9 mouse cellular contexts compared by ENCODE assay signal in genomic region chr8:88537998-88538975, GRCm38 (mm10). TPM values are rescaled to one million over a fixed set of nuclear protein-coding genes. Genes with fewer than 3 reads are reported as not detected.
DNase-seq lines count a peak whose midpoint lies in the region; ATAC-seq and TF ChIP-seq lines count a peak whose summit lies in the region.
"Had no signal": no experiment of that assay in that cellular context is flagged by ENCODE, and none has a peak within 500 bp of the region (broad histone marks: within the 10 kb centered on the region; RNA-seq: fewer than 3 reads in every experiment).

No protein-coding gene starts in this region.

- intact Hi-C loops in heart, postnatal 36 days (cut with DNase I): no loop called here

- ATAC-seq in forebrain, embryonic 16.5 days: 0 out of 2 replicates have a peak, but pooled peaks have one; percentile 38
- peak; percentile 66 for ATAC-seq in lung, embryonic 14.5 days (ENCODE audit: insufficient read depth)

- H3K27me3 ChIP-seq in forebrain, embryonic 16.5 days (replicated peaks; ENCODE audit: control insufficient read depth, insufficient read depth, low read length): no peaks in the 10 kb centered on the region
- H3K27me3 ChIP-seq in forebrain, embryonic 10.5 days (ENCODE audit: poor library complexity, severe bottlenecking): no peaks in the 10 kb centered on the region
- no peaks in the 10 kb centered on the region for H3K27me3 ChIP-seq in lung, embryonic 14.5 days (ENCODE audit: insufficient read depth, low read length)

- H3K9me3 ChIP-seq in forebrain, embryonic 16.5 days (ENCODE audit: control insufficient read depth, low read length): no peaks in the 10 kb centered on the region
- no peaks in the 10 kb centered on the region for H3K9me3 ChIP-seq in forebrain, embryonic 10.5 days
- no peaks in the 10 kb centered on the region for H3K9me3 ChIP-seq in lung, embryonic 14.5 days (ENCODE audit: low read depth, low read length)
- H3K9me3 ChIP-seq: megakaryocyte, embryonic 14.5 days had no signal

- H3K4me2 ChIP-seq in forebrain, embryonic 16.5 days (ENCODE audit: low read length): 0 out of 2 replicates have a peak overlapping the region, but pooled peaks have one; percentile 19
- peak overlapping the region; percentile 8; the same call in 1 of the 2 replicates for H3K4me2 ChIP-seq in lung, embryonic 14.5 days

- no peak overlapping the region for H3K4me3 ChIP-seq in forebrain, embryonic 16.5 days (replicated peaks; ENCODE audit: low read length)
- H3K4me3 ChIP-seq in forebrain, embryonic 10.5 days: no peak overlapping the region
- H3K4me3 ChIP-seq in lung, embryonic 14.5 days (ENCODE audit: low read depth, low read length): no peak overlapping the region
- H3K4me3 ChIP-seq: megakaryocyte, embryonic 14.5 days had no signal

- H3K36me3 ChIP-seq in forebrain, embryonic 16.5 days (ENCODE audit: control insufficient read depth, insufficient read depth): no peaks in the 10 kb centered on the region
- peaks cover 73% of the 10 kb centered on the region for H3K36me3 ChIP-seq in forebrain, embryonic 10.5 days (replicated peaks)
- H3K36me3 ChIP-seq in lung, embryonic 14.5 days (ENCODE audit: insufficient read depth): peaks cover 4% of the 10 kb centered on the region; the same call in 1 of the 2 replicates

- 57% methylated on average over 19 of the region's 19 CpGs for WGBS in forebrain, embryonic 16.5 days
- 86% methylated on average over 19 of the region's 19 CpGs for WGBS in forebrain, embryonic 10.5 days
- 32% methylated on average over 19 of the region's 19 CpGs for WGBS in lung, embryonic 14.5 days

- peaks cover 14% of the 10 kb centered on the region for H3K4me1 ChIP-seq in forebrain, embryonic 16.5 days (replicated peaks; ENCODE audit: control insufficient read depth, insufficient read depth, low read length)
- H3K4me1 ChIP-seq in forebrain, embryonic 10.5 days: 0 out of 2 replicates have a peak, but pooled peaks cover 6% of the 10 kb centered on the region
- peaks cover 33% of the 10 kb centered on the region for H3K4me1 ChIP-seq in lung, embryonic 14.5 days (ENCODE audit: insufficient read depth)

- no peak overlapping the region for H3K27ac ChIP-seq in forebrain, embryonic 16.5 days (ENCODE audit: low read length)
- no peak overlapping the region for H3K27ac ChIP-seq in forebrain, embryonic 10.5 days
- peak overlapping the region; percentile 87 for H3K27ac ChIP-seq in lung, embryonic 14.5 days (ENCODE audit: low read depth)

- H3K9ac ChIP-seq in forebrain, embryonic 16.5 days (replicated peaks; ENCODE audit: low read depth, low read length): no peak overlapping the region
- H3K9ac ChIP-seq in lung, embryonic 14.5 days: no peak overlapping the region

- no peak for DNase-seq in forebrain, embryonic 10.5 days (ENCODE audit: extremely low spot score, low spot score)
- DNase-seq in adrenal gland, postnatal 10 days: peak; percentile 54
- peak; percentile 26 to 34 for DNase-seq in heart, postnatal 36 days
- peak; percentile 93 for DNase-seq in lung, embryonic 14.5 days
- DNase-seq in retina, embryonic 14.5 days (ENCODE audit: low spot score): no peak
- DNase-seq in frontal cortex, postnatal 14 days (ENCODE audit: low spot score in 2 of 2): no peak
- no peak for DNase-seq in cerebellum, adult 11-12 months

- TF ChIP-seq CTCF in lung, embryonic 14.5 days (IDR thresholded peaks at IDR 0.05; ENCODE audit: low read depth): no peak

RNA-seq across cellular contexts. Expression of gene Nkd1, which starts 17.1 kb away (rescaled TPM):
- 28.3 and 28.5 TPM in 2 replicates for polyA plus RNA-seq in forebrain, embryonic 16.5 days (2015; fragmentation: Nextera tagmentation; extraction: Ambion mirVana)
- polyA plus RNA-seq in forebrain, embryonic 10.5 days (2016; fragmentation: Nextera tagmentation; extraction: Ambion mirVana): 47.2 and 48.5 TPM in 2 replicates
- 10 to 100 TPM; 35.3 to 40.0 TPM for total RNA-seq in adrenal gland, postnatal 10 days (2021)
- total RNA-seq in heart, postnatal 36 days (2021): 1 to 10 TPM; 2.5 to 3.4 TPM
- 53.6 and 63.4 TPM in 2 replicates for polyA plus RNA-seq in lung, embryonic 14.5 days (2014; fragmentation: Nextera tagmentation; extraction: Ambion mirVana)

Comparison
In these comparisons a context has a peak if more than half of its experiments do, and no peak if none do; other contexts are left out.
1. DNase-seq: peak in adrenal gland, postnatal 10 days (single experiment), heart, postnatal 36 days (2 of 2) and lung, embryonic 14.5 days (single experiment); none in forebrain, embryonic 10.5 days (single experiment), retina, embryonic 14.5 days (single experiment), frontal cortex, postnatal 14 days (0 of 2) and cerebellum, adult 11-12 months (single experiment).